Mouse (Mus musculus): Measurements from ENCODE around the gene Tmc5.

Gene Tmc5

DNA sequence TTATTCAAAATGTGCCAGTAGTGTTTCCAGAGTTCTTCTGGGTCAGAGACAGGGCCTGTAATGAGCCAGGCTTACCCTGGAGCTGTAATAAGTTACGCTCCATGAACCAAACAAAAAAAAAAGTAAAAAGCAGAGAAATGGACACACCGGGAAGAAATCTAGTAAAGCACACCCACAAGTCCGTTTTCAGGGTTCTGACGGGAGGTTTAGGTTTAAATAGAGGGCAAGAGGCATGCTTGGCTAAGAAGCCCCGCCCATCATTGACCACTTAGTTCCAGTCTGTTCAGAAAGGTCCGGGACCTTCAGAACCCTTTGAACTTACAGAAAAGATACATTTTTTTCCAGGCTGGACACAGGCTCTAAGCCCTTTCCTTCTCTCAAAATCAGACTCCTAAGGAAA lies 109.0 kb downstream of the Tmc5 start:
- ChIA-PET POLR2A (interaction anchor here in 3 of 4 experiments (0.5 to 1.3 kb wide), 9 partner anchors 8 to 112 kb away, joined by 3 to 9 read pairs (median 3); partner anchors contain the start of gene Vps35l (in 1 of the 3)), CTCF (interaction anchor here in 1 of 4 experiments (1.0 kb wide), 1 partner anchor 16 kb away, joined by 4 read pairs; no protein-coding TSS in a partner anchor)

DNA sequence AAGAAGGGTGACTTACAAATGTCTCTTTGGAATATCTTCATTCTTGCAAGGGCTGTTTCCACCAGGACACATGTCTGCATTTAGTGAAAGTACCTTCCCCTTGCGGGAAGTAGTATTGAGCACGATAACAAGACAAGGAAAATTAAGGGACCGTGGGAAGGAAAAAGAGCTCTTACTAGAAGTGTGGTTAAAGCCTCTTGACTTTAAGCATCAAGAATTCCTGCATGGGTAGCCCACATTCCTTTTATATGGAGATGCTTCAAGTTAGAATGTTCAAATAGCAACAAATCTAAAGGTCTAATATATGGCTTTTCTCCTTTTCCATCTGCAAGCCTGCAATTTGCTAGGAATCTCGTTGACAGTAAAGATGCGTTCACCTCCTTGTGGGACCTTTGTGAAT lies 109.4 kb downstream of the Tmc5 start:
- CTCF ChIA-PET, result no interaction called here
- POLR2A ChIA-PET, result interaction anchor here in 1 of 4 experiments (1.2 kb wide), 2 partner anchors 22 to 27 kb away, joined by 3 read pairs; no protein-coding TSS in a partner anchor

DNA sequence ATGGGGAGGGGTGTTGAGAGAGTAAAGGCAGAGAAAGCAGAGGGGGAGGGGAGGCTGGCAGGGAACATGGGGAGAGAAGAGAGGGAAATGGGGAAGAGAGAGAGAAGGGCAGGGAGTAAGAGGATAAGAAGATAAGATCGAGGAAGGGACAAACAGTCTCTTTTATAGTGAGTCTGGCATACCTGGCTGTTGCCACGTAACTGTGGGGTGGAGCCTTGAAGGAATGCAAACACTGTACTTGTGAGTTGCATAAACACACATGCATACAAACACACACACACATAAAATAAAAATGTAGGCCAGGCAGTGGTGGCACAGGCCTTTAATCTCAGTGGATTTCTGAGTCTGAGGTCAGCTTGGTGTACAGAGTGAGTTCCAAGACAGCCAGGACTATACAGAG lies 110.1 kb downstream of the Tmc5 start:
- CTCF ChIA-PET, result no interaction called here
- POLR2A ChIA-PET, result interaction anchor here in 1 of 4 experiments (0.7 kb wide), 1 partner anchor 13 kb away, joined by 3 read pairs; no protein-coding TSS in a partner anchor

DNA sequence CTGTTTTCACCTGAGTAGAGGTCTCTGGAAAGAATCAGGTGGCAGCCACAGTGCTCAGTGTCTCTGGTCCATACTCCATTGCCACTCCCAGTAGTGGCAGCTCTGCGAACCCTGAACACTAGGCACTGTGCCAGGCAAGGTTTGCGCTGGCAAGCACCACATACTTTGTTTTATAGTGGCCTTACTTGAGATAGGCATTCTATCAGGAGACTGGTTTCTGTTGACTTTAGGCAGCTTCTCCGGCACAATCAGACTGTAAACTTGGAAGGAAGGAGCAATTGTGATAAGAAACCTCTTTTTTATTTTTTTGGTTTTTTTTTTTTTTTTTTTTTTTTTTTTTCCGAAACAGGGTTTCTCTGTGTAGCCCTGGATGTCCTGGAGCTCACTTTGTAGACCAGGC lies 110.9 kb downstream of the Tmc5 start:
- ChIA-PET CTCF (interaction anchor here in 1 of 4 experiments (0.6 to 0.7 kb wide), 4 partner anchors 33 to 360 kb away, joined by 3 to 13 read pairs (median 8); no protein-coding TSS in a partner anchor), POLR2A (interaction anchor here in 3 of 4 experiments (0.6 to 0.7 kb wide), 3 partner anchors 14 to 393 kb away, joined by 3 to 5 read pairs (median 3); no protein-coding TSS in a partner anchor)

DNA sequence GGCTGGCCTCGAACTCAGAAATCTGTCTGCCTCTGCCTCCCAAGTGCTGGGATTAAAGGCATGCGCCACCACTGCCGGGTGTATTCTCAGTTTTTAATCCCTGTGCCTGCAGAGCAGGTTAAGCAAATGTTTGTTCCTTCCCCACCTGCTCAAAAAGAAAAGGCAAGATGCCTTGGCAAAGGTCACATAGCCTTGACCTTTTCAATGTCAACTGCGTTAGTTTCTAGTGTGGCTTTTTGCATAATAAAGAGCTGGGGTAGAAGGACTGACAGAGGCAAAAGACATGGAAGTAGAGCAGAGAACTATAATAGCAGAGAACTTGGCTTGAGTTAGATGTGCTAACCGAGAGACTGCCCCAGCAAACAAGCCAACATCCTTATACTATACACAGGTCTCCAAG lies 113.7 kb downstream of the Tmc5 start:
- ChIA-PET CTCF (interaction anchor here in 1 of 4 experiments (1.2 kb wide), 1 partner anchor 117 kb away, joined by 3 read pairs; no protein-coding TSS in a partner anchor), POLR2A (interaction anchor here in 3 of 4 experiments (0.6 to 3.4 kb wide), 10 partner anchors 11 to 581 kb away, joined by 3 to 19 read pairs (median 3); partner anchors contain the start of genes Vps35l (in 2 of the 3) and Arl6ip1 (in 1 of the 3))

DNA sequence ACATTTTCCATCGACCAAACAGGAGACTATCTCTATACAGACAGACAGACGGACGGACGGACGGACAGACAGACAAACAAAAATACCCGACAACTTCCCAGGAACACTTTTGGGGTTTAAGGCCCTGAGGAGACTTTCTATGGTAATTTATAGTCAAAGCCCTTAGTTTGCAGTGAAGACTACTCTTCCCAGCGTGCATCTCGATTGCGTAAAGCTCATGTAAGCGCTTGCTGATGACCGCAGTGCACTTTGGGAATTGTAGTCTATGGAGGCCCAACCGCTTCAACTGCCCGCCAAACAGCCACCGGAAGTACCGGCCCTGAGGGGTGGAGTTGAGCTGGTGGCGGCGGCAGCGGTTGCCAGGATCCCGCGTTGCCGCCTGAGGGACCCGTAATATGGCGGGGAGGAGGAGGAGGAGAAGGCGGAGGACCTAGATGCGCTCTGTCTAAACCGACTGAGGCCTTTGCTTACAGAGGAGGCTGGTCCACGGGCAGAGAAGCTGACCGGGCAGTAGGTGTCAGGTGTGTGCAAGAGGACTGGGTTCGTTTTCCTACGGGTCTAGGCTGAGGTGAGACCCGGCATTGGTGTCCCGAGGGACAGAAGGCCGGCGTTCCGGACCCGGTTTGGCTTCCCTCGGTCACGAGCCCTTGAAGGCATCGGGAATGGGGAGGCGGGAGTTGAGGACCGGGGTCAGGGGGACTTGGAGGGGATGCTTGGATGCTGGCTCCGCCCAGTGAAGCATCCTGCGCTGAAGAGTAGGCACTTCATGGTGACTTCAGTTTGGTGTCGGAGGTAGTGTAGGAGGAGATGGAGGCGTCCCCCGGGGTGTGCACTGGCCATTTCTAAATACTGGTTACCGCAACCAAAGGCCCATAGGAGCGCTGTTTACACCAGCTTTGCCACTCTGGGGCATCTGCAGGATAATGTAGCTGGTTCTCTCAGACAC lies 115.4 kb downstream of the Tmc5 start, which contains the start of gene Ccp110:
Ccp110 (plus strand) TSS at position 325 of the 946 bp plus-strand sequence.
- ChIA-PET POLR2A (interaction anchor here in 3 of 4 experiments (0.6 to 3.4 kb wide), 23 partner anchors 9 to 604 kb away, joined by 3 to 22 read pairs (median 4); partner anchors contain the start of genes Vps35l (in 2 of the 3), Arl6ip1 (in 1 of the 3) and Smg1 (in 1 of the 3)), CTCF (interaction anchor here in 3 of 4 experiments (0.5 to 1.5 kb wide), 9 partner anchors 10 to 433 kb away, joined by 3 to 17 read pairs (median 4); partner anchors contain the start of gene Vps35l (in 1 of the 3))

DNA sequence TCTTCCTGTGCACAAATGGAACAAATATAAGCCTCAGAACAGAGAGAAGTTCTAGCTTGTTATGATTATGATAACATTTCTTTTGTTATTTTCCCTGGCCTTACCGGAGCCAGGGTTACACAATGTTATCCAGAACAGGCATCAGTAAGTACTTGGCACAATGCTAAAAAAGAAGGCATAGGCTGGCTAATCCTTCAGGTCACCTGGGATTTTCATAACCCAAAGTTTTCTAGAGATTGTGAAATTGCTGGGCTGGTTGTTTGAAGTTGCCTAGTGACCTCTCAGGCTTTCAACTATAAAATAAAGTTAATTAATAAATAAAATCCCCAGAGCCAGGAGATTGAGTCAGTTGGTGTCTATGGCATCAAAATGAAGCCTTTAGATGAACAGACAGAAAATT lies 117.8 kb downstream of the Tmc5 start:
- POLR2A ChIA-PET, result interaction anchor here in 2 of 4 experiments (0.8 to 1.4 kb wide), 5 partner anchors 9 to 22 kb away, joined by 3 to 4 read pairs (median 3); partner anchors contain the start of gene Gde1 (in 2 of the 2)
- CTCF ChIA-PET, result no interaction called here

DNA sequence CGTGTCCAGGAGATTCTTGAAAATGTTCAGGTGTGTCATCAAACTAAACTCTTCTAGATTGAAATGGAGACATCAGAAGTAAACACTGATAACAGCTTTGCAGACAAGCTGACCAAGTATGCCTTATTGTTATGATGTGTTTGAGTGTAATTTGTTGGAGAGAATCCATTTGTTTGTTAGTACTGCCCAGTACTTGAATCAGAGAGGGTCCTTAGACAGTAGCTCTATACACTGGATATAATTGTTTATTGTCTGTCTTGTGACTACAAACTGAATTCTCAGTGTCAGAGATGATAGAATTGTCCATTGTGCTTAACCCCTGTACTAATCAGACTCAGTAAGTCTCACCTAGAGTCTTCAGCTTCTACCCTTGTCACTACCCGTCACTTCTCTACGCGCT lies 121.0 kb downstream of the Tmc5 start:
- POLR2A ChIA-PET, result interaction anchor here in 2 of 4 experiments (0.6 to 1.0 kb wide), 3 partner anchors 14 to 233 kb away, joined by 3 to 4 read pairs (median 3); no protein-coding TSS in a partner anchor

DNA sequence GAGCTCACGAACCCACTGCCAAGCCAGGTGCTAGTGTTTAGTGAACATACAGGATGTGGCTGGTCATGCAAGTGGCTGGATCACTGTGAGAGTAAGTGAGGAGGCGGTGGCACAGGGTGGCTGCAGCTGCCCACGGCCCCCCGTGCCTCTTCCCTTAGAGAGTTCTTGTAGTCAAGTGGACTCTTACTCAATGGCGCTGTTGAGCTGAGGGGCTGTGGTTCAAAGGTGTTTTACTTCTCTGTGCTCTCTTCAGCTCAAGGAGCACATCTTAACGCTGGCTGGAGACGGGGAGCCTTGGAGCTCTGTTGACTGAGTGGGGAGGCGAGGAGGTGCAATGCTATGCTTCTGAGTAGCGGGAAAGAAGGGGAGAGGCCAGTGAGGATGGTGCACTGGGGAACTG lies 126.8 kb downstream of the Tmc5 start:
- CTCF ChIA-PET, result interaction anchor here in 1 of 4 experiments (0.6 kb wide), 1 partner anchor 315 kb away, joined by 4 read pairs; no protein-coding TSS in a partner anchor
- POLR2A ChIA-PET, result interaction anchor here in 2 of 4 experiments (0.7 to 1.3 kb wide), 4 partner anchors 12 to 269 kb away, joined by 3 to 4 read pairs (median 3); partner anchors contain the start of genes Ccp110 (in 1 of the 2) and Gde1 (in 1 of the 2)

More for the DNA sequence above, 121.0 kb downstream of the Tmc5 start:
- CTCF ChIA-PET, result no interaction called here
